Mouse (Mus musculus) lung, postnatal 4 days (tissue): ENCODE measurements around the gene Trp53i13.

Source experiments
- DNase-seq, 2 experiments: peaks; one replicate each; pipeline ENCODE4 v3.0.0; 2021

The Trp53i13 gene

GRCm38 (mm10) chr11:77507426-77507825 lies 8.4 kb downstream of the Trp53i13 start:
- DNase-seq: peak in 1 of 2 experiments; percentile 29

- no peak for DNase-seq
Measured at GRCm38 (mm10) chr11:77506941-77507340, 8.8 kb downstream of the Trp53i13 start.

- DNase-seq: no peak
Measured at GRCm38 (mm10) chr11:77506273-77506672, 9.5 kb downstream of the Trp53i13 start.

DNA sequence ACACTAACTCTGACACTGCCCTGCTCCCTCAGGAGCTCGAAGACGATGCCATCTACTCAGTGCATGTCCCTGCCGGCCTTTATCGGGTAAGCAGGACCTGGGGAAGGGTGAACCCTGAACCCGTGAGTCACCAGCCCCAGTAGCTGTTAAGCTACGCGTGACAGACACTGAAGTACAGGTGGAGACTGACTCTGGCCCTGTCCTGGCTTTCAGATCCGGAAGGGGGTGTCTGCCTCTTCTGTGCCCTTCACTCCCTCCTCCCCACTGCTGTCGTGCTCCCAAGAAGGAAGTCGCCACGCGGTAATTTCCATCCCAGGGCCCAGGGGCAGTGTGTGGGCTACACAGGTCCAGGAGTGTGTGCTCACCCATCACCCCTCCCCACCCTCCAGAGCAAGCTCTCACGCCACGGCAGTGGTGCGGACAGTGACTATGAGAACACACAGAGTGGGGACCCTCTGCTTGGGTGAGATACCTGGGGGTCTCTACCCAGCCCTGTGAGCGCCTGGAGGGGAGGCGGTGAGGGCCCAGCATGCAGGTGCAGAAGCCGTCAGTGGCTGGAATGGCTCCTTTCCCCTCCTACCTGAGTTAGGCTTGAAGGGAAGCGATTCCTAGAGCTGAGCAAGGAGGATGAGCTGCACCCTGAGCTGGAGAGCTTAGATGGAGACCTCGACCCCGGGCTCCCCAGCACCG lies 10.3 kb downstream of the Trp53i13 start:
- DNase-seq: peak in 1 of 2 experiments; percentile 22

DNA sequence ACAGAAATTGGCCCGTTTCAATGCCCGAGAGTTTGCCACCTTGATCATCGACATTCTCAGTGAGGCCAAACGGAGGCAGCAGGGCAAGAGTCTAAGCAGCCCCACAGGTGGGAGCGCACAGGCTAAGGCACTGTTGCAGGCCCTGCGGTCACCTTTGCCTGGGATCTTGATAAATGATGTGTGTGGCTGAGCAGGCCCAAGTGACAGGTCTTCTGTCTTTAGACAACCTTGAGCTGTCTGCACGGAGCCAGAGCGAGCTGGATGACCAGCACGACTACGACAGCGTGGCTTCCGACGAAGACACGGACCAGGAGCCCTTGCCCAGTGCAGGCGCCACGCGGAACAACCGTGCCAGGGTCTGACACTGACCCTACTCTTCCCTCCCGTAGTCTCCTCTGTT lies 11.4 kb downstream of the Trp53i13 start:
- DNase-seq: peak in 1 of 2 experiments; percentile 24

GRCm38 (mm10) chr11:77503511-77503910 lies 12.3 kb downstream of the Trp53i13 start:
- DNase-seq: peak; percentile 59 to 78

DNA sequence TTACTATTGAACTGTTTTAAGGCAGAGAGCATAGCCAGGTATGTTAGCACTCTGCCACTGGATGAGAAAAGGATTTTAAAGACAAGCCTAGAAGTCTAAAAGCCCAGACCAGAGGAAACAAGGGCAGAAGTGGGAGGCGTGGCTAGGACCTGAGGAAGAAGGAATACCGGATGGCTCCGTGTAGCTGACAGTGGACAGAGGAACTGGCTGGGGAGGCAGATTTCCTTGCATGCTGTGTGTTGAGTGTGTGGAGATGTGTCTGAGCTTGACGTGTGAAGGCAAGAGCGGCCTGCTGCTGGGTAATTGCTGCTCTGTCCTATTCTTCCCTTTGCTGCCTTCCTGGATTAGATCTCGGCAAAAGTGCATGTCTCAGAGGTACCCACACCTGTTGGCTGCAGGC lies 13.3 kb downstream of the Trp53i13 start:
- DNase-seq: peak in 1 of 2 experiments; percentile 19

DNA sequence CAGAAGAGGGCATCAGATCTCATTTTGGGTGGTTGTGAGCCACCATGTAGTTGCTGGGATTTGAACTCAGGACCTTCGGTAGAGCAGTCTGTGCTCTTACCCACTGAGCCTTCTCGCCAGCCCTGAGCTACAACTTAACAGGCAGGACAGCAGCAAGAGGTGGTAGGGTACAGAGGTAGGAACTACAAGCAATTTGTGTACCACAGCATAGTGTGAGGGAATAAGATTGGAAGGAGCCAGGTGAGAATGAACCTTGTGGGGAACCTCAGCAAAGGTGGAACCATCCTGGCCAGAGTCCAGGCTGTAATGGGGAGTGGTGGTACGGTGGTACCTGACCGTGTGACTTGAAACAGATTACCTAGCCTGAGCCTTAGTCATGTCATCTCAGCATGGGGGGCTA lies 13.8 kb downstream of the Trp53i13 start:
- peak in 1 of 2 experiments; percentile 14 for DNase-seq

GRCm38 (mm10) chr11:77501392-77501791 lies 14.4 kb downstream of the Trp53i13 start:
- peak; percentile 75 to 86 for DNase-seq

DNA sequence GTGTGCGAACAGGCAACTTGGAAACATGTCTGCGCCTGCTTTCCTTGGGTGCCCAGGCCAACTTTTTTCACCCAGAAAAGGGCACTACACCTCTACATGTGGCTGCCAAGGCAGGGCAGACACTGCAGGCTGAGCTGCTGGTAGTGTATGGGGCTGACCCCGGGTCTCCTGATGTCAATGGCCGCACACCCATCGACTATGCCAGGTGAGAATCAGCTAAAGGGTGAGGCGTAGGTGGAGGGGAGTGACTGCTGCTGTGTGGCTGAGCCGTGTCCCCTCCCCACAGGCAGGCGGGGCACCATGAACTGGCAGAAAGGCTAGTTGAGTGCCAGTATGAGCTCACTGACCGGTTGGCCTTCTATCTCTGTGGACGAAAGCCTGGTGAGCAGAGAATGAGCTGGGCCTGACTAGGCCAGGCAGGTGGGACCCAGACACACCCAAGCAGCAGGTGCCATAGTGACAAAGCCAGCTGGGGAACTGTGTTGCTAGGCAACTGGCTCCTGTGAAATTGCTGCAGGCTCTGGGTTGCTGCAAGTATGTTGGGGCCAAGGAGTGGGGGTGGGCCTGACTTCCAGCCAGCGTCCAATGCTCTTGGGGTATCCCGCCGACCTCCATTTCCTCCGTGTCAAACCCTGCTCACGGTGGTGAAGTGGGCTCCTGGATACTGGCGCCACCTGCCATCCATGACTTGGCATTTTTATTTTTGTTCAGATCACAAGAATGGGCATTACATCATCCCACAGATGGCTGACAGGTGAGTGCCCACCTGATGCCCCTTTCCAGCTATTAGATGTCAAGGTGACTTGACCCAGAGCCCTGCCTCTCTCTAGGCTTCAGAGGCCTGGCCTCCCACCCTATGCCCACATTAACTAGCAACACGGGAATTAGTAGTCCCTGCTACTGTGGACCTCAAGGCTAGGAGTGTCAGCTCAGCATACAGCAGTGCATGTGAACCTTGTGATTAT lies 15.1 kb downstream of the Trp53i13 start:
- DNase-seq: no peak

DNA sequence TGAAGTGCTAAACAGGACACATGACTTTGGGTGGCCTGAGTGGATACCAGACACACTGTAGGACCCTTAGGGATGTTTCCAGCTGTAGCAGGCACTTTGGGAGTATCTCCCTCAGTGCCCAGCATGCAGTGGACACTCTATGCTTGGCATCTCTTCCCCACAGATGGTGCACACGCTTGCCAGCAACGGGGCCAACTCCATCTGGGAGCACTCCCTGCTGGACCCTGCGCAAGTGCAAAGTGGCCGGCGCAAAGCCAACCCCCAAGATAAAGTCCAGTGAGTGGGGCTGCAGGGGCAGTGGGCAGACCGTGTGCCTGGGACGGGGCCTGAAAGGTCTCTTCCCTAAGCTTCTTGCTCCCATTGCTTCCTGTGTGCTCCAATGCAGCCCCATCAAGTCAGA lies 16.4 kb downstream of the Trp53i13 start:
- DNase-seq: no peak

DNA sequence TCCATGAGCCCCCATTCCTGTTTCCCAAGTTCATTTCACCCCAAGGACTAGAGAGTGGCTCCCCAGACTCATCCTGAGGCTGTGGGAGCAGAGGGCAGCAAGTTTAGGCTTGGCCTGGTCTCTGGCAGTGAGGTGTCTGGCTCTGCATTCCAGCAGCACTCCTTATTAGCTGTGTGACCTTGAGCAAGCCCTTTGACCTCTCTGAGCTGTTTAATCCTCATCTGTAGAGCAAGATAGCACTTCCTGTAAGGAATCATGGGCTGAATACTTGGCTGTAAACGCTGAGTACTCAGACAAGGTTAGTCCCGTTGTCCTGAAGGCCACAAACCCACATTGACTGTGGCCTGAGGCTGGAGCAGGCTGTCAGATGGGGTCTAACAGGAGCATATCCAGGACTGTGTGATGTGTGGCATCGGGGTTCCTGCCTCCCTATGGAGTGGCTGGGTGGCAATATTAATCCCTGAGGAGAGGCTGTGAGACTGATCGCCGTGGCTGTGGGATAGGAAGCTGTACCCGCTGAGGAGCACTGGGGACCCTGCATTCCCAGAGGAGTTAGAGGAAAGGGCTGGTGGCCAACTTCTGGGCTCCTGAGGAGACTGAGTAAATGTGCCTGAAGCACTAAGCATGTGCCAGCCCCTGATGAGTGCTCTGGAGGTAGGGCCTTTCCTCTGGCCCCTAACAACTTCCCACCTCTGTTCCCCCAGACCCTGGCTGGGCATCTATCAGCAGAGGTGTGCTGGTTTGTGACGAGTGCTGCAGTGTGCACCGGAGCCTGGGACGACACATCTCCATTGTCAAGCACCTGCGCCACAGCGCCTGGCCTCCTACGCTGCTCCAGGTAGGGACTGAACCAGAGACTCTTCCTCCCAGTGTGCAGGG lies 17.3 kb downstream of the Trp53i13 start:
- no peak for DNase-seq

DNA sequence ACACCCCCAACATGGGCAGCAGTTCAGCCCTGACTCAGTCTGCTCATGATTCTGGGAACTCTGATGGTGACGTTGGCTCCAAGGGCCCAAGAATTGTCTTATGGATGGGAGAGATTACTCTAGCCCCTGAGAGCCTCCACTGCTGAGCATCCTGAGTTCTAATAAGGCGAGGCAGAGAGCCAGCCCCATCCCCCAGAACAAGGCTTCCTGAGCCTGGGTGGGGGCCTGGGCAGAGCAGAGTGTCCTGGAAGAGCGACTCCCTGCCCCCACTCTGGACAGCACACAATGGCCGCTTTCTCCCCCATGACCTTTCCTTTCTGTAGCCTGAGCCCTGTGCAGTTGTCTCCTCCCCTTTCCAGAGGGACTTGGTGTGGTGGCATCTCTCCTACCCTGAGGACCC lies 17.9 kb downstream of the Trp53i13 start:
- peak; percentile 68 to 78 for DNase-seq

DNA sequence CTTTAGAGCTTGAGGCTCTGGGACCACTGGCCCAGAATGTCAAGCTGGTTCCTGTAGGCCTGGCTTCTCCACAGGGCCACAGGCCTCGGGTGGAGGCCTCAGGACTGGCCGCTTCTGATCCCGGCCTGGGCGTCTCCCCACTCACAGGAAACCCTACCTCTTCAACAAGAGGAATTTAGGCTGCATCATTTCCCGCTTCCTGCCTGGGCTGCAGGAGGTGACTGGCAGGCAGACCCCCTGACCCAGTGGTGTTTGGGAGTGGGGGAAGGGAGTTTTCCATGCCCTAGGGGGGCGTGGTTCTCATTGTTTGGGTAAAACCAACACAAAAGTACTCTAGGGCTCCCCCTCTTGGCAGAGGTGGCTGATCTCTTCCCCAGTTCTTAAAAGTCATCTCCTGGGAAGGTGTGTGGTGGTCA lies 18.4 kb downstream of the Trp53i13 start:
- DNase-seq: peak; percentile 89 to 91

- DNase-seq: peak in 1 of 2 experiments; percentile 15
Measured at GRCm38 (mm10) chr11:77495507-77495906, 20.3 kb downstream of the Trp53i13 start.

- no peak for DNase-seq
Measured at GRCm38 (mm10) chr11:77494782-77495181, 21.0 kb downstream of the Trp53i13 start.

- peak in 1 of 2 experiments; percentile 24 for DNase-seq
Measured at GRCm38 (mm10) chr11:77494344-77494676, 21.5 kb downstream of the Trp53i13 start.

- peak; percentile 63 to 72 for DNase-seq
Measured at GRCm38 (mm10) chr11:77493512-77494343, 22.1 kb downstream of the Trp53i13 start, which contains the start of gene Git1. Git1 (plus strand) TSS chr11:77493562.

GRCm38 (mm10) chr11:77492911-77493332 lies 22.9 kb downstream of the Trp53i13 start:
- peak; percentile 95 to 97 for DNase-seq

GRCm38 (mm10) chr11:77492311-77492871 lies 23.4 kb downstream of the Trp53i13 start:
- no peak for DNase-seq
